Mouse (Mus musculus) lung, postnatal 0 days (tissue): Measurements from ENCODE around the gene Pds5b.

Source experiments
- CTCF ChIP-seq: IDR thresholded peaks from 2 replicates; pipeline ENCODE4 v1.5.1; 2016; ENCODE audit warnings: antibody characterized with exemption, mild to moderate bottlenecking
- EP300 ChIP-seq: IDR thresholded peaks from 2 replicates; pipeline ENCODE4 v1.6.1; 2016; ENCODE audit warnings: antibody characterized with exemption, mild to moderate bottlenecking, control low read depth

DNA sequence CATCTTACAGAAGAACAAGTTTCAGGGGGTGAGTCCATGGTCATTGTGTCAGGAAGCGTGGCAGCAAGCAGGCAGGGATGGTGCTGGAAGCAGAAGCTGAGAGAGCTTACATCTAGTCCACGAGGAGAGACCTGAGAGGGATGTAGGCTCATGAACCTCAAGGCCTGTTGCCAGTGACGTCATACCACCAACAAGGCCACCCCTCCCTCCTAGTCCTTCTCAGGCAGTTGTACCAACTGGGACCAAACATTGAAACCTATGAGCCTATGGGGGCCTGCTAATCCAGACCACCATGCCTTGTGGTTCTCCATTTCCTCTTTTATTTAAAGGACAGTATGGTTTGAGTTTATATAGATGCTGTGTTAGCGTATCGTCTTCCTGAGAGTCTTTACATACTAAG lies 143.2 kb downstream of the Pds5b start:
- TF ChIP-seq CTCF (no peak), EP300 (no peak)
